Mouse (Mus musculus) midbrain, embryonic 11.5 days (tissue): Measurements from ENCODE around the gene Usp1. TPM values are rescaled to one million over a fixed set of nuclear protein-coding genes. Genes with fewer than 3 reads are reported as not detected.

Experiments
- ATAC-seq: fragments of 200-750 bp; cut with Nextera tagmentation; 2 replicates; pipeline ENCODE4 v1.8.0; 2017; ENCODE audit warnings: moderate TSS enrichment, moderate library complexity; ENCODE audit not compliant: low FRiP score
- DNase-seq: peaks from one replicate; pipeline ENCODE4 v3.0.0; 2015; ENCODE audit warnings: low spot score; ENCODE audit errors: missing footprints
- H3K27ac ChIP-seq: fragments of 300-500 bp; sonication (generic); 2 replicates; pipeline ENCODE4 v1.5.1; 2014; ENCODE audit warnings: low read depth, low read length
- H3K27me3 ChIP-seq: fragments of 300-500 bp; sonication (generic); 2 replicates; pipeline ENCODE4 v1.6.1; 2014; ENCODE audit warnings: mild to moderate bottlenecking, low read length, moderate library complexity, mixed read lengths; ENCODE audit not compliant: control insufficient read depth, insufficient read depth
- H3K36me3 ChIP-seq: fragments of 300-500 bp; sonication (generic); 2 replicates; pipeline ENCODE4 v1.6.1; 2014; ENCODE audit warnings: mild to moderate bottlenecking, low read length, moderate library complexity, mixed read lengths; ENCODE audit not compliant: control insufficient read depth, insufficient read depth
- H3K4me1 ChIP-seq: fragments of 300-500 bp; sonication (generic); 2 replicates; pipeline ENCODE4 v1.6.1; 2014; ENCODE audit warnings: low read length; ENCODE audit not compliant: control insufficient read depth, insufficient read depth
- H3K4me2 ChIP-seq: fragments of 300-500 bp; sonication (generic); 2 replicates; pipeline ENCODE4 v1.6.1; 2014; ENCODE audit warnings: mild to moderate bottlenecking, moderate library complexity
- H3K4me3 ChIP-seq: fragments of 300-500 bp; sonication (generic); 2 replicates; pipeline ENCODE4 v1.5.1; 2014; ENCODE audit warnings: low read depth, low read length
- H3K9ac ChIP-seq: fragments of 300-500 bp; sonication (generic); 2 replicates; pipeline ENCODE4 v1.6.1; 2014; ENCODE audit warnings: low read length
- H3K9me3 ChIP-seq: fragments of 300-500 bp; sonication (generic); 2 replicates; pipeline ENCODE4 v1.6.1; 2016; ENCODE audit warnings: low read length; ENCODE audit not compliant: control insufficient read depth
- WGBS: fragments of 180-500 bp; shearing (Covaris S2); extraction: QIAGEN DNeasy Blood & Tissue Kit; methylation state at CpG from one replicate; pipeline ENCODE4 v1.1.7; 2014; 5-methylcytosine and 5-hydroxymethylcytosine counted together
- polyA plus RNA-seq: library from polyadenylated mRNA; unstranded; fragments of >200 nt; fragmentation: Nextera tagmentation; extraction: Ambion mirVana; gene quantifications from 2 replicates; pipeline ENCODE4 v1.2.1, GENCODE M21; 2014

Gene Usp1
- polyA plus RNA-seq = 135 and 139 TPM in 2 replicates

DNA sequence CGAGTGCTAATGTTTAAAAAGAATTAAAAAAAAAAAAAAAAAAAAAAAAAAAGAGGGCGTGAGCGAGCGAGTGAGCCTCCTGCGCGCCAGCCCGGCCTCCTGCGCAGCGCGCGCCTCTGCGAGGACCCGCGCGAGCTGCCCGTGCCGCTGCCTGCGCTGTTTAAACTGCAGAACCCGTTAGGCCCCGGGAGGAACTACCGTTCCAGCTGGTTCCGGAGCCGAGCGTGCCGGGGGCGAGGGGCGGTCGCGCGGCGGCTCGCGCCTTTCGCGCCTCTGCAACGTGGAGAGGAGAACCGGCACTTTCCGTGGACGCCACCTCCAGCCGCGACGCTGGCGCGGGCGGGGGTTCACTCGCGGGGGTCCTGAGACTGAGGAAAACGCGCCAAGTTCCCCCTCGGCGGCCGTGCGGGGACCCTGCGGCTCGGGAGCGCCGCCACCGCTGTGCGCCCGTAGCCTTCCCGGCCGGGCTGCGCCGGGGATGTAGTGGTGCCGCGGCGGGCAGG, at the start of gene Usp1:
Usp1 (plus strand) TSS at position 243 of the 503 bp plus-strand sequence.
- WGBS = under 1% methylated on average over 60 of the region's 67 CpGs

DNA sequence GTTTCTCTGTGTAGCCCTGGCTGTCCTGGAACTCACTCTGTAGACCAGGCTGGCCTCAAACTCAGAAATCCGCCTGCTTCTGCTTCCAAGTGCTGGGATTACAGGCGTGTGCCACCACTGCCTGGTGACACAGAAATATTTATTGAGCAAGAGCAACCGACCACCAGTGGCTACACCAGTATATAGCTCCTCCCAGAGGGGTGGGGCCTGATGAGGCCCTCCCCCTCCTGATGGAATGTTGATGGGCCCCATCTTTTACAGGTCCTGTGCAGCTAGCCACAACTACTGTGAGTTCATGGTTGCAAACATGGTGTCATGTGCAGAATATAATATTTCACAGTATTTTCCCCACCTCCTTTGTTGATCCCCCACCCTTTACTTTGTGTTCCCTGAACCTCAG, 40.9 kb upstream of the Usp1 start:
- no peak overlapping the region for H3K4me2 ChIP-seq
- DNase-seq (peak; percentile 33), ATAC-seq (no peak)
- H3K27me3 ChIP-seq = no peaks in the 10 kb centered on the region
- no peaks in the 10 kb centered on the region for H3K36me3 ChIP-seq
- no peak overlapping the region for H3K4me3 ChIP-seq
- H3K27ac ChIP-seq = no peak overlapping the region
- no peaks in the 10 kb centered on the region for H3K9me3 ChIP-seq
- 76% methylated on average over 3 of the region's 3 CpGs for whole genome bisulfite sequencing
- no peaks in the 10 kb centered on the region for H3K4me1 ChIP-seq
- no peak overlapping the region for H3K9ac ChIP-seq

More for the DNA sequence above, at the start of gene Usp1:
- Histone ChIP-seq H3K9ac (peak within 1 kb of the TSS; percentile 96), H3K27ac (peak within 1 kb of the TSS; percentile 98), H3K36me3 (no peaks in the 10 kb centered on the region), H3K27me3 (no peaks in the 10 kb centered on the region), H3K4me3 (peak within 1 kb of the TSS; percentile 83), H3K4me2 (peak within 1 kb of the TSS; percentile 70), H3K9me3 (no peaks in the 10 kb centered on the region), H3K4me1 (peaks cover 18% of the 10 kb centered on the region)
- ATAC-seq = peak; percentile 80
- peak; percentile 99 for DNase-seq

DNA sequence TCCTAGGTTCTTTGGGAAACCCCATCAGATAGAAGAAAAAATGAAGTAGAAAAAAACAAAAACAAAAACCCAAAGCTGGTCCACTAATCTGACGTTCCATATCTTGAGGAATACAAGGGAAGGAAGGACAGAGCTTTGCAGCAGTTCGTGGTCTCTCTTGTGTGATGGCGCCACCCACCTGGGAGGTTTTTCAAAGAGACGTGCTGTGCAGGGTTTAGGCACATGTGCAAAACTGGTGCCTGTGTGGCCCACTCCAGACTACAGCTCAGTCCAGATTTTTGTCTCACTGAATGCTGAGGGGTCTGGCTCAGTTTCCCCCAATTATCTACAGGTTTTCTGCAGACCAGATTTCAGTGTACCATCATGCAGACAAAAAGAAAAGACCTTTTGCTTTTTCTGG, 37.2 kb upstream of the Usp1 start:
- Histone ChIP-seq H3K27ac (no peak overlapping the region), H3K9ac (no peak overlapping the region), H3K27me3 (no peaks in the 10 kb centered on the region), H3K9me3 (no peaks in the 10 kb centered on the region), H3K4me1 (no peaks in the 10 kb centered on the region), H3K4me3 (no peak overlapping the region), H3K36me3 (no peaks in the 10 kb centered on the region), H3K4me2 (no peak overlapping the region)
- no peak for ATAC-seq
- WGBS = 89% methylated on average over 4 of the region's 4 CpGs
- DNase-seq = peak; percentile 70

DNA sequence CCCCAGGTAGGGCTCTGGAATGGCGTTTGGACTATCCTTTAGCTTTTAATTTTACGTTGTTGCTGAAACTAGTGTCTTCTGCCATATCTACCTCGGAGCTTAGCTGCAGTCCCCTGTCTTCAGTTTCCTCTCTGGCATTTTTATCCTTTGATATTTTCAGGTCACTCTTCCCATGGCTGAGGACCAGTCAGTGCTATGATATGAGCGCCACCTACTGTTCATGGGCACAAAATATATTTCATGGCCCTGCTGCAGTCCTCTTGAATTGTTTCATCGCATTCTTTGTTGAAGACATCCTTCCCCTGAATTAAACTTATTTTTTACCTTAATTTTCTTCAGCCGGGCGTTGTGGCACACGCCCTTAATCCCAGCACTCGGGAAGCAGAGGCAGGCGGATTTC, 36.5 kb upstream of the Usp1 start:
- ATAC-seq = peak; percentile 82; the same call in 1 of the 2 replicates
- H3K36me3 ChIP-seq = no peaks in the 10 kb centered on the region
- 29% methylated on average over 10 of the region's 10 CpGs for WGBS
- no peaks in the 10 kb centered on the region for H3K4me1 ChIP-seq
- no peak overlapping the region for H3K27ac ChIP-seq
- no peaks in the 10 kb centered on the region for H3K9me3 ChIP-seq
- peak; percentile 97 for DNase-seq
- no peak overlapping the region for H3K4me2 ChIP-seq
- no peak overlapping the region for H3K9ac ChIP-seq
- H3K4me3 ChIP-seq = no peak overlapping the region
- no peaks in the 10 kb centered on the region for H3K27me3 ChIP-seq

DNA sequence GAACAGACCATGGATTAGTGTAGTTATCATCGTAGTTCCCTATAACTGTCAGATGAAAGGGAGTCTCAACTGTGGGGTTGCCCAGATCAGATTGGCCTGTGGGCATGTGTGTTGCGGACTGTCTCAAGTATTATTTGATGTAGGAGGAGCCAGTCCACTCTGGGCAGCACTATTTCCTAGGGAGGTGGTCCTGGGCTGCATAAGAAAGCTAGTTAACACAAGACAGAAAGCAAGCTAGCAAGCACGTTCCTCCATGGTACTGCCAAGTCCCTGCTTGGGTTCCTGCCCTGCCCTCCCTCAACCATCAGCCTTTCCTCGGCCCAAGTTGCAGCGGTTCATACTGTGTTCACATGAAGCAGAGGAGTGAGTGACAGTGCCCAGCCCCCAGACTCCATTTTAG, 13.4 kb upstream of the Usp1 start:
- no peak overlapping the region for H3K4me2 ChIP-seq
- no peaks in the 10 kb centered on the region for H3K27me3 ChIP-seq
- no peak overlapping the region for H3K4me3 ChIP-seq
- no peak overlapping the region for H3K9ac ChIP-seq
- 91% methylated on average over 5 of the region's 5 CpGs for WGBS
- no peaks in the 10 kb centered on the region for H3K36me3 ChIP-seq
- ATAC-seq (no peak), DNase-seq (peak; percentile 57)
- H3K9me3 ChIP-seq = no peaks in the 10 kb centered on the region
- H3K27ac ChIP-seq = no peak overlapping the region
- no peaks in the 10 kb centered on the region for H3K4me1 ChIP-seq

DNA sequence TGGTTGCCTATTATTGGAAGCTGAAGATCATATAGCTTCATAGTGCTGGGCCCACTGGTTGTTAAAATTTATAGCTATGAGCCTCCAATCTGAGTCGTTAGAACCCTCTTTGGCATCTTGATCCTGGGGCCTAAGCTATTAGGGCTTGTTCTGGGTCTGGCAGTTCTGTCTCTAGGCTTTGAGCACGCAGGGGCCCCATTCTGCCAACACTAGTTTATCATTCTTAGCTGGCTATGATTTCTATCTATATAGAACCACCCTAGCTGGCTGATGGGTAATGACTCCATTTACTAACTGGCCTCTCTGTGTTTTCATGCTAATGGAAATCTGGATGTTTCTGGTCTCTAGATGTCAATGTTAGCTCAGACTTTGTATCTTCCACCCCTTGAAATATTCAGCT, 5.9 kb upstream of the Usp1 start:
- peaks cover 4% of the 10 kb centered on the region for H3K4me1 ChIP-seq
- H3K4me2 ChIP-seq = no peak overlapping the region
- no peaks in the 10 kb centered on the region for H3K27me3 ChIP-seq
- DNase-seq (no peak), ATAC-seq (no peak)
- H3K36me3 ChIP-seq = no peaks in the 10 kb centered on the region
- 89% methylated on average over 2 of the region's 2 CpGs for WGBS
- H3K9ac ChIP-seq = no peak overlapping the region
- no peak overlapping the region for H3K27ac ChIP-seq
- H3K4me3 ChIP-seq = no peak overlapping the region
- no peaks in the 10 kb centered on the region for H3K9me3 ChIP-seq

DNA sequence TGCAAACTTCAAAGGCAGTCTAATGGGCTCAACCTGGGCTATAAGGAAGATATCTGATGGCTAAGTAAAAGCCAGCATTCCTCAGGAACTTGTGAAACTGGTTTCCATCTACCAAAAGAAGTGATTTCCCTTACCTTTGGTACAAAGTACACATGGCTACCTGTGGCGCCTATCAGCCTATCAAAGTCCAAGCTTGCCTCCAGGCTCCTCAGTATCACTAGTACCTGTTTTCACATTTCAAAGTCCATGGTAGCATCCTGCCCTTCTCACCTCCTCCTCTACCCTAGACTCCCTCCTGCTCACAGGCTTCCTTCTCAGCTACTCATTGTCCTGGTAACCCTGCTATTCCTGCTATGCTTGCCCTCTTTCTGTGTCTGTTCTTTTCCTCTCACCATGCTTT, 5.4 kb upstream of the Usp1 start:
- no peaks in the 10 kb centered on the region for H3K27me3 ChIP-seq
- no peak overlapping the region for H3K4me3 ChIP-seq
- DNase-seq (no peak), ATAC-seq (no peak)
- H3K27ac ChIP-seq = no peak overlapping the region
- no peaks in the 10 kb centered on the region for H3K36me3 ChIP-seq
- no peaks in the 10 kb centered on the region for H3K9me3 ChIP-seq
- 84% methylated on average over 1 of the region's 1 CpGs for WGBS
- no peak overlapping the region for H3K4me2 ChIP-seq
- no peak overlapping the region for H3K9ac ChIP-seq
- peaks cover 4% of the 10 kb centered on the region for H3K4me1 ChIP-seq

DNA sequence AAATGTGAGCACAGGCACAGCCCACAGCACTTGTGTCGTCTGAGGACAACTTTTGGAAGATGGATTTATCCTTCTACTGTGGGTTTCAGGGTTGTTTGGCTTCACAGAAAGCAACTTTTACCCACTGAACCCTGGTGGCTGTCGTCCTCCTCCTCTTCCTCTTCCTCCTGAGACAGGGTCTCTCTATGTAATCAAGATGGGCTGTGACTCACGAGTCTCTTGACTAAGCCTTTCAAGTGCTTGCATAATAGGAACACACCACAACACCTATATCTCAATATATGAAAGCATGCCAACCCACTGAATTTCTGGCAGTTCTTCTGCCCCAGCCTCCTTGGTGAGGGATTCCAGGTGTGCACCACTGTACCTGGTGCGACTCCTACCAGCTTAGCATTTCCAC, 2.7 kb upstream of the Usp1 start:
- Histone ChIP-seq H3K4me3 (no peak overlapping the region), H3K27me3 (no peaks in the 10 kb centered on the region), H3K36me3 (no peaks in the 10 kb centered on the region), H3K9ac (no peak overlapping the region), H3K4me1 (peaks cover 17% of the 10 kb centered on the region), H3K27ac (no peak overlapping the region), H3K4me2 (no peak overlapping the region), H3K9me3 (no peaks in the 10 kb centered on the region)
- DNase-seq (peak; percentile 77), ATAC-seq (no peak)
- WGBS = 91% methylated on average over 4 of the region's 4 CpGs

DNA sequence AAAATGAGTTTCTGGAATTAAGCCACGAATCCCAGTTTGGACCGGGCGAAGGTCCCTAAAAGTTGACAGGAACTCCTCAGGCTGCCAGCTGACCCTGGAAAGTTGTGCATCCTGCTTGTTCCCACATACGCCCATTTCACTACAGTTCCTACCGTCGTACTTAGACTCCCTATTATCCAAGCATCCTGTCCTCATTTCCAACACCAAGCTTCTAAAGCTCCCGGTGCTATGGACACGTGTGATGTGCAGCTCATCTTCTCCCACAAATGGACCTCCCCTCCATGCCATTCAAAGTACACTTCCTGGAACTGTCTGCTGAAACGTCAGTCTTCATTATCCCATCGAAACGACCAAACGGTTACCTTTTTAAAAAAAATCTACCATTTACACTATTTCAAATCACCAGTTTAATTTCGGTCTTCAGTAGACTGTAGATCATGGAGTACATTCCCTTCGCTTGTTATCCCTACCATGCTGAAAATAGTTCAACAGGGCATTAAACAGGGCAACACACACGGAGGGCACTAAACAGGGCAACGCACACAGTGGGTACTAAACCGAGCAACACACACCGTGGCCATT, 1.5 kb upstream of the Usp1 start:
- peak; percentile 6 for ATAC-seq
- 16% methylated on average over 18 of the region's 18 CpGs for WGBS
- peaks cover 18% of the 10 kb centered on the region for H3K4me1 ChIP-seq
- H3K4me2 ChIP-seq = peak overlapping the region; percentile 64
- peak overlapping the region; percentile 98 for H3K27ac ChIP-seq
- H3K4me3 ChIP-seq = peak overlapping the region; percentile 83
- H3K9ac ChIP-seq = peak overlapping the region; percentile 94
- no peaks in the 10 kb centered on the region for H3K36me3 ChIP-seq
- DNase-seq = no peak
- no peaks in the 10 kb centered on the region for H3K27me3 ChIP-seq
- no peaks in the 10 kb centered on the region for H3K9me3 ChIP-seq
